Mouse (Mus musculus): ENCODE measurements around the gene E030018B13Rik.

The E030018B13Rik gene

GRCm38 (mm10) chr7:63916268-63916907, at the start of gene E030018B13Rik:
E030018B13Rik (plus strand) TSS chr7:63916857.
- DNase-seq (ENCODE audit: low spot score in 2 of 2), result no peak

GRCm38 (mm10) chr7:63868356-63868918, 48.2 kb upstream of the E030018B13Rik start:
- DNase-seq (ENCODE audit: low spot score in 2 of 2), result no peak

GRCm38 (mm10) chr7:63871698-63872097, 45.0 kb upstream of the E030018B13Rik start:
- DNase-seq (ENCODE audit: low spot score in 2 of 2), result no peak

- DNase-seq (ENCODE audit: low spot score in 2 of 2), result no peak
Observed at GRCm38 (mm10) chr7:63873880-63874279, 42.8 kb upstream of the E030018B13Rik start.

- no peak for DNase-seq (ENCODE audit: low spot score in 2 of 2)
Observed at GRCm38 (mm10) chr7:63875686-63876085, 41.0 kb upstream of the E030018B13Rik start.

GRCm38 (mm10) chr7:63876640-63877039, 40.0 kb upstream of the E030018B13Rik start:
- DNase-seq (ENCODE audit: low spot score in 2 of 2), result no peak

- no peak for DNase-seq (ENCODE audit: low spot score in 2 of 2)
Observed at GRCm38 (mm10) chr7:63877610-63878009, 39.0 kb upstream of the E030018B13Rik start.

- no peak for DNase-seq (ENCODE audit: low spot score in 2 of 2)
Observed at GRCm38 (mm10) chr7:63879583-63879982, 37.1 kb upstream of the E030018B13Rik start.

- DNase-seq (ENCODE audit: low spot score in 2 of 2), result no peak
Observed at GRCm38 (mm10) chr7:63882739-63883138, 33.9 kb upstream of the E030018B13Rik start.

- no peak for DNase-seq (ENCODE audit: low spot score in 2 of 2)
Observed at GRCm38 (mm10) chr7:63885025-63885424, 31.6 kb upstream of the E030018B13Rik start.

- DNase-seq (ENCODE audit: low spot score in 2 of 2), result no peak
Observed at GRCm38 (mm10) chr7:63887034-63887551, 29.6 kb upstream of the E030018B13Rik start.

- no peak for DNase-seq (ENCODE audit: low spot score in 2 of 2)
Observed at GRCm38 (mm10) chr7:63887602-63888123, 29.0 kb upstream of the E030018B13Rik start.

GRCm38 (mm10) chr7:63888674-63889073, 28.0 kb upstream of the E030018B13Rik start:
- no peak for DNase-seq (ENCODE audit: low spot score in 2 of 2)

GRCm38 (mm10) chr7:63889116-63889975, 27.3 kb upstream of the E030018B13Rik start:
- DNase-seq (ENCODE audit: low spot score in 2 of 2), result no peak

- DNase-seq (ENCODE audit: low spot score in 2 of 2), result no peak
Observed at GRCm38 (mm10) chr7:63891488-63892075, 25.1 kb upstream of the E030018B13Rik start.

GRCm38 (mm10) chr7:63893201-63893600, 23.5 kb upstream of the E030018B13Rik start:
- DNase-seq (ENCODE audit: low spot score in 2 of 2), result no peak

GRCm38 (mm10) chr7:63893729-63894128, 22.9 kb upstream of the E030018B13Rik start:
- DNase-seq (ENCODE audit: low spot score in 2 of 2), result no peak

GRCm38 (mm10) chr7:63894662-63895061, 22.0 kb upstream of the E030018B13Rik start:
- no peak for DNase-seq (ENCODE audit: low spot score in 2 of 2)

GRCm38 (mm10) chr7:63895223-63895622, 21.4 kb upstream of the E030018B13Rik start:
- DNase-seq (ENCODE audit: low spot score in 2 of 2), result no peak

GRCm38 (mm10) chr7:63896276-63896967, 20.2 kb upstream of the E030018B13Rik start:
- DNase-seq (ENCODE audit: low spot score in 2 of 2), result no peak

GRCm38 (mm10) chr7:63896968-63897468, 19.6 kb upstream of the E030018B13Rik start:
- peak; percentile 39 to 55 for DNase-seq (ENCODE audit: low spot score in 2 of 2)

Measured in natural killer cell, adult 2 months (primary cell).